Mouse (Mus musculus) adrenal gland, postnatal 10 days (tissue): ENCODE data around the gene Tspan5. TPM values are rescaled to one million over a fixed set of nuclear protein-coding genes. Genes with fewer than 3 reads are reported as not detected.

ENCODE experiments used
- DNase-seq: peaks from one replicate; pipeline ENCODE4 v3.0.0; 2021; ENCODE audit warnings: mixed read lengths
- total RNA-seq, 2 experiments: library from RNA; stranded (reverse); gene quantifications; 2 replicates each; pipeline ENCODE4 v1.2.3; 2021

Gene Tspan5
- total RNA-seq, 2 experiments from 2014 or later = 30.0 to 30.8 TPM

- no peak for DNase-seq
Measured at GRCm38 (mm10) chr3:138880999-138881724, 139.2 kb downstream of the Tspan5 start.

- no peak for DNase-seq
Measured at GRCm38 (mm10) chr3:138881725-138882347, 139.8 kb downstream of the Tspan5 start.

DNA sequence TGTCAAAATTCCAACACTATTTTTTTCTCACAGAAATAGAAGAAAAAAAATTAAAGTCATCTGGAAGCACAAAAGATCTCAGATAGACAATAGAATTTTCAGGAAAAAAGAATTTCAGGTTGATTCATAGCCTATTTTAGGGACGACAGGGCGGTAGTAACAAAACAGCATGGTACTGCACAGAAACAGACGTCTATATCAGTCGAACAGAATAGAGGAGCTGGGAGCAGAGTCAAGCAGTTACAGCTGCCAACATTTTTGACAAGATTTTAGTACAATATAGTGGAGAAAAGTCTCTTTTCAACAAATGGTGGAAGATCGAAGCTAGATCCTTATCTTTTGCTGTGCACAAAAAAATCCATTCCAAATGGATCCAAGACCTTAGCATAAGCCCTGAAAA is 144.1 kb downstream of the Tspan5 start:
- DNase-seq = no peak

DNA sequence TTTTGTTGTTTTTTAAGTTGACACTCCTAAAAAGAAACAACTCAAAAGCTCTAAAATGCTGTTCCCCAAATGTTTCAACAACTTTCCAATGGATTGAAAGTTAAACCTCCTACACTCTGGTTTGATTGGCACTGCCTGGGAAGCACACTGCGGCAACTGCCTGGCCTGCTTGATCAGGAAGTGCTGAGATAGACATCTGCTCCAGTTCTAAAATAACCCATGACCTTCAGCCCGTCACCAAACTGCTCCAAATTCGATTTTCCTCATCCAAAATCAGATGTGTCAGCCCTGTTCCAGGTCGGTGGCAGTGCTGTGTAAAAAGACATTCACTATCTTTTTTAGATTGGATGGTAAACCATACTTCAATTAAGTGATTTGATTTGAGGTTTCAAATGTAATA is 147.2 kb downstream of the Tspan5 start:
- DNase-seq = peak; percentile 29

DNA sequence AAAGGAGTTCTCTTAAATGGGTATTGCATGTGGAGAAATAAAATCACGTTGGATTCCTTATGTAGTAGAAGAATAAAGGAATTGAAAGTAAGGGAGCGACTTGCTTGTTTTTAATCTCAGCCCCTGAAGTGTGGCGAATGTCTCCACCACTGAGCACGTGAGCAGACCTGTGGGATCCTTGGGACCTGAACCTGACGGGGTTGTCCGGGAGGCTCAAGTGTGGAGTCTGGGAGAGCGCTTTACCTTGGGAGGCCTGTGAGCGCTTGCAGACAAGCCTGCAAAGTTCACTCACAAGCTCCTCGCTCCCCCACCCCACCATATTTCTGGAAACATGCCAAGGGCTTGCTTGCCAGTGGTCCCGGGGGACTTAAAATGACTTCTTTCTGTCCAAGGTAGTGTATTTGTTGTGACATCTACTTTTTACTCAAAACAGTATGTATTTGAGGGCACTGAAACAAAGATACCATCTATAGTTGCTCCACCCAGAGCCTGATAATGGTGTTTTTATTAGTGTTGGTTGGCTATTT is 147.8 kb downstream of the Tspan5 start:
- no peak for DNase-seq

GRCm38 (mm10) chr3:138893520-138893919 is 151.5 kb downstream of the Tspan5 start:
- no peak for DNase-seq

GRCm38 (mm10) chr3:138897500-138897899 is 155.5 kb downstream of the Tspan5 start:
- no peak for DNase-seq

- no peak for DNase-seq
Measured at GRCm38 (mm10) chr3:138898055-138898454, 156.1 kb downstream of the Tspan5 start.

DNA sequence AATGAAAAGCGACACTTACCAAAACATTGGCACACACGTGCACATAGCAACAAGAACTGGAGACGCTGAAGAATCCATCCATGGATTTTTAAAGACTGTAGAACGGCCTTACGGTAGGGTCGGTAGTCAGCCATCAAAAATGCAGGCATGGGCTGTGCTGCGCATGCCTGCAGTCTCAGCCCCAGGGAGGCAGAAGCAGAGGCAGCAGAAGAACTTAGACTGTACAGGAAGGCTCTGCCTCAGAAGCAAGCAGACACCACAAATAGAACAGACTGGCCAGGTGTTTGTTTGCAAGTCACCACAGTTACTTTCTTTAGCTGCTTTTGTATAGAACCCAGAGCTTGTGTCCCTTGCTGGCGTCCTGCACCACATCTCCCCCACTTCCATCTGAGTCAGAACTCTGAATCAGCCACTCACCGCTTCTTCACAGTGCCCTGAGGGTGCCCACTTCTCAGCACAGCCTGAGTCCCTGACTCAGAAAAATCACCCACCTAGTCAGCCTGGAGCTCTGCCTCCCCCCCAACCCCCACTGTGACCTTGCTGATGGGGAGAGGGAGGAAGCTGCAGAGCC is 158.7 kb downstream of the Tspan5 start:
- DNase-seq = peak; percentile 62

DNA sequence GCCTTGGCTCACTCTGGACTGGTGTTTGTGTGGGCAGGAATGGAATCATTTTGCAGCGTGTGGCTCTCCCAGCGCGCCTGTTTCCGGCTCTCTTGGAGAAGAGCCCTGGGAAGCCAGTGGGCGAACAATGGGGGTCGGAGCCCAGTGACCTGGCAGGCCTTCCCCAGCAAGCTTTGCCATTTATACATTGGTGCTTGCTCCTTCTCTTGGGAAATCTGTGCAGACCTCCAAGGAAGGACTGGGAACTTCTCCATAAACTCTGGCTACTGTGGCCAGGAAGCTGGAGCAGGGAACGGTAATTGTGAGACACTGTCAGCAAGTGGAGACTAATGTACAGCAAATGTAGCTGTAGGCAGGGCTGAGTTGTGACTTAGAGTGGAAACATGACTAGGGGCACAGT is 163.7 kb downstream of the Tspan5 start:
- peak; percentile 37 for DNase-seq

DNA sequence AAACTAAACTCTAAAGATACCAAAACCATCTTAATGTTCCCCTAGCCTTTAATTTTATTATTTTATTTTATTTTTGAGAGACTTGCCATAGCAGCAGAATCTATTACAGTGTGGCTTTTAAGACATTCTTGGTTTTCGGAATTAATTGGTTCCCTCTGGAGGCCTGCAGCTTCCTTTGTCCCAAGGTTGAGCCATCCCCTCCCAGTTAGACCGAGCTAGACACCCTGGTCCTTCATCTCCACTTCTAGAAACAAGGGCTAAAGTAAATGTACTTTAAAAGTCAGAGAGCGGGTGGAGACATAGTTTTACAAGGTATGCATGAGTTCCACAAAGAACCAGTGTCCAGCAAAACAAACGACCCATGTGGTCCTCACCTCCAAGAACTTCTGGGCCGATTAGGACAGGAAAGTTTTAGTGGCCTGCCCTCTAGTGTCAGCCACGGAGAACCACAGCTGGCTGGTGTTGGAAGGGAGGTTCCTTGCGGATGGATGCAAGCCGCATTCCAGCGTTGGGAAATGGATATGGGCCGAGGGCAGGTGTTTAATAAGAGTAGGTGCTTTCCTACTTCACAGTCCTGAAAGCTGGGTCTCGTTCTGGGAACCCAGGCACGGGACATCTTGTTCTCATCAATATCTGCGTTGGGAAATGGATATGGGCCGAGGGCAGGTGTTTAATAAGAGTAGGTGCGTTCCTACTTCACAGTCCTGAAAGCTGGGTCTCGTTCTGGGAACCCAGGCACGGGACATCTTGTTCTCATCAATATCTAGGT is 164.3 kb downstream of the Tspan5 start:
- DNase-seq = peak; percentile 81

- no peak for DNase-seq
Measured at GRCm38 (mm10) chr3:138909313-138909712, 167.3 kb downstream of the Tspan5 start.

- no peak for DNase-seq
Measured at GRCm38 (mm10) chr3:138912504-138912903, 170.5 kb downstream of the Tspan5 start.

- DNase-seq = no peak
Measured at GRCm38 (mm10) chr3:138914626-138915288, 172.8 kb downstream of the Tspan5 start.

- DNase-seq = no peak
Measured at GRCm38 (mm10) chr3:138916591-138916990, 174.6 kb downstream of the Tspan5 start.

- DNase-seq = no peak
Measured at GRCm38 (mm10) chr3:138917016-138917415, 175.0 kb downstream of the Tspan5 start.

- no peak for DNase-seq
Measured at GRCm38 (mm10) chr3:138918241-138918640, 176.2 kb downstream of the Tspan5 start.

DNA sequence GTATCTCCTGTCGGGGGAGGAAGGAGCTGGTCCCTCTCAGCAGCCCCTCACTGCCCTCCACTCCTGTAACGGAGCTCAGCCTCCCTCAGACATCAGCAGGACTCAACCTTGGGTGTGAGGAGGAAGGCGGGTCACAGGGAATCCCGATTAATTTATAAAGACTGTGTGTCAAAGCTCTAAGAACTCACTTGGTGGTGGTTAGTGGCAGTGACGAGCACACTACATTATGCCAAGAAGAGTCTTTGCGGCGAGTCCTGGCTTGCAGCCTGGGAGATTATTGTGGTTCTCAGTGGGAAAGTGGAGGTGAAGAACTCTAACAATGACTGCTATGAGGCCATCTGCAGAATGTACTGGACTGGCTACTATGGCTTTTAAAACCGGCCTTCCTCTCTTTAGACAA is 184.2 kb downstream of the Tspan5 start:
- no peak for DNase-seq

- DNase-seq = no peak
Measured at GRCm38 (mm10) chr3:138927437-138927836, 185.4 kb downstream of the Tspan5 start.

- no peak for DNase-seq
Measured at GRCm38 (mm10) chr3:138936780-138937179, 194.8 kb downstream of the Tspan5 start.

DNA sequence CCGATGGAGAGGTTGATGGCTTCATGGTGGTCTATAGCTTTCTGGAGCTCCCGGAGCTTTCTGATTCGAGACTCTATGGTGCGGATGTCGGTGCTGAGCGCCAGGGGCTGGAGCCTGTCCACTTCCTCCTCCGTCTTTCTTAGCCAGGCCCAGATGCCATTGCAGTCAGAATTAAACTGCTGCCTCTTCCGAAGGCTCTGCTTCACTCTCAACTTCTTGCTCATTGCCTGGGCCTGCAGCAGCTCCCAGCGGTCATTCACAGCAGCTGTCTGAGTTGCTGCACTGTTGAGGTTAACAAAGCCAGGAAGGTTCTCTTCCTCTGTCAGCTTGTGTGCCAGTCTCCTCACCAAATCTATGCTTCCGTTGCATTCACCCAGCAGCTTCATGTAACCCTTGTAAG is 195.2 kb downstream of the Tspan5 start:
- no peak for DNase-seq

GRCm38 (mm10) chr3:138941604-138942003 is 199.6 kb downstream of the Tspan5 start:
- no peak for DNase-seq
